Mouse (Mus musculus) heart, postnatal 10 days (tissue): ENCODE data around the gene Cuedc1. TPM values are rescaled to one million over a fixed set of nuclear protein-coding genes. Genes with fewer than 3 reads are reported as not detected.

Experiments used
- DNase-seq, 2 experiments: peaks; one replicate each; pipeline ENCODE4 v3.0.0; 2021
- intact Hi-C: fragments of 180-260 bp; cut with DNase I; formaldehyde crosslinking; loops from one replicate; pipeline ENCODE4 v1.15.1; 2025
- total RNA-seq, 2 experiments: library from RNA; stranded (reverse); gene quantifications; 2 replicates each; pipeline ENCODE4 v1.2.3; 2021

Gene Cuedc1
- total RNA-seq, 2 experiments from 2014 or later: 45.6 to 48.4 TPM

DNA sequence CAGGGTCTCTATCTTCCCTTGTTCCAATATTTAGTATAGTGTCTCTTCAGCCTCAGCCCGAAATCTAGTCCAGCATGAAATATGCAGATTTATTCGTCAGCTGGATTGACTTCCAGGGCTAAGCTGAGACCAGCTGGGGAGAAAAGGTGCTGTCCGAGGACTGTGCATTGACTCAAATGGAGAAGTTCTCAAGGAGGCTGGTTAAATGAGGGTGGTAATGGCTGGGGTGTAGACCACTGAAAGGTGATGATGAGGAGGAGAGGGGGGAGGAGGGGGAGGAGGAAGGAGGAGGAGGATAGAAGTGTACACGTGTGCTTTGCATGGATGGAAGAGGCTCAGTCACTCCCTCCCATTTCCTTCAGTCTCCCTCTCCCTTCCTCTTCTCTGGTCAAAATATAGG is 46.2 kb downstream of the Cuedc1 start:
- intact Hi-C loops: no loop called here
- DNase-seq: no peak

DNA sequence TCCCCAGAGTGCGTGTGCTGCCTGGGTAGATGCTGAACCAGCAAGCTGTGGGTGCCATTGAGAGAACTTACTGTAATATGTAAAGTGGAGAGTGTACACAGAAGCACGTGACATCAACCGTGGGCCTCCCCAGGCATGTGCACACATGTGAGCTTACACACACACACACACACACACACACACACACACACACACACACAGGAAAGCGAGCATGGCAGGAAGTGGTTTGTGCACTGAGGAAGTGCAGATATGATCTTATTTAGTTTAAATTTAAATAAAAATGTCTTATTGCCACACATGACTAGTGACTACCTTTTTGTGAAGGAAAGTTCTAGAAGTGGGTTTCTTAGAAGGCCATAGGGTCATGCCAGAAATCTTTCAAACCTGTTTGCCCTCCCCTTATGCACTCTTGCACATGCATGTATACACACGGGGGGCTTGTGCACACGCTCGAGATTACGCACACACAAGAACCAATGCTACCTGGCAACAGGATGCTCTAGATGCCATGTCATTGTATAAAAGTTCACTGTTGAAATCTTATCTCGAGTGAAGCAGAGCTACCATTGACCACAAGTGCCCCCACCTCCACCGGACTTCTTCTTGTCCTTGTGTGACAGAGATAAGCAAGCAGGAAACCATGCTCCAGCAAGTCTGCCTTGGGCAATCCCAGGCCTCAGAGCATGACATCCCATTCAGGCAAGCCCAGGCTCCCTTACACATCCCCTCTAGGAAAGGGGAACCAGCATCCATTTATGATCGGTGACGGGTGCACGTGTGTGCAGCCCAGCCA is 47.6 kb downstream of the Cuedc1 start:
- DNase-seq: no peak
- intact Hi-C loops: no loop called here

DNA sequence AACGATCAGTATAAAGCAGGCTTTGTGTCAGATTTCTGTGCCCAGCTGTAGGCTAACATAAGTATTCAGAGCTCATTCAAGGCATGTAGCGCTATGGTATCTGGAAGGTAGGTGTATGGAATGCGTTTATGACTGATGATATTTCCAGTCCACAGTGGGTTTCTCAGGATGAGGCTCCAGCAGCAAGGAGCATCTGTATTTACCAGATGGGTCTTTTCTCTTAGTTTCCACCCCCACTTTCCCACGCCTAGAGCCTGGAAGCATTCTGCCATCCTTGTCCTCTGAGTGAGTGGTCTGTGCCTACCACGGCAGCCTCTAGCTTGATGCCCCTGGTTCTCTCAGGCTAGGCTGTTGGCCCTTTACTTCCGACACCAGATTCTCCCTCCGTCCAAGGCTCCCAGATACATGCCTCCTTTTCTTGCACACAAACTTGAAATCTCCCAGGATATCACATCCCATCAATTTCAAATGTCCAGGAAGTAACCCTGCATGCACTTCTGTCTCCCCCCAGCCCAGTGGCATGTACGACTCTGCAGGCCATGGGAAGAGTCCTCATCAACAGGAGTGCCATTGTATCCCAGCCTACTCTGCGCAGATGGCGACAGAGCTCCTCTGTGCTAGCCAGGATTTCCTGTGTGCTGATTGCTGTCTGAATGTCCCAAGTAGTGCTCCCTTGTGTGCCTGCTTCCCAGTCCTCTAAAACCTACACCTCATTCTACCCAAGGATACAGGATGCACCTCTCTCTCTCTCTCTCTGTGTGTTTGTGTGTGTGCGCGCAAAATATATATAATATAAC is 48.6 kb downstream of the Cuedc1 start:
- DNase-seq: no peak
- intact Hi-C loops: no loop called here

DNA sequence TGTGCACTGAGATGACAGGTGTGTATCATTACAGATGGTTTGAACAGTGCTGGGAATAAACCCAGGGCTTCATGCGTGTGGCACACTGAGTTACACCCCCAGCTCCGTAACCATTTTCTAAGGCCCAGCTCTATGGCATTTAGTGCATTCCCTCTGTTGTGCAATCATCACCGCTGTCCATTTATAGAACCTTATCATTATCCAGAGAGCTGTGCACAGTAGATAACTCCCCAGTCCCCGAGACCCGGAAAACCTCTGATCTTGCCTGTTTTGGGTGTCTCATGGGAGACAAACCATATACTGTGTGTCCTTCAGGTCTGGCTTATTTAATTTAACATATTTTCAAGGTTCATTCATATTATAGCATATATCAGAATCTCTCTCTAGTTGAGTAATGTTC is 49.5 kb downstream of the Cuedc1 start:
- DNase-seq: no peak
- intact Hi-C loops: no loop called here

DNA sequence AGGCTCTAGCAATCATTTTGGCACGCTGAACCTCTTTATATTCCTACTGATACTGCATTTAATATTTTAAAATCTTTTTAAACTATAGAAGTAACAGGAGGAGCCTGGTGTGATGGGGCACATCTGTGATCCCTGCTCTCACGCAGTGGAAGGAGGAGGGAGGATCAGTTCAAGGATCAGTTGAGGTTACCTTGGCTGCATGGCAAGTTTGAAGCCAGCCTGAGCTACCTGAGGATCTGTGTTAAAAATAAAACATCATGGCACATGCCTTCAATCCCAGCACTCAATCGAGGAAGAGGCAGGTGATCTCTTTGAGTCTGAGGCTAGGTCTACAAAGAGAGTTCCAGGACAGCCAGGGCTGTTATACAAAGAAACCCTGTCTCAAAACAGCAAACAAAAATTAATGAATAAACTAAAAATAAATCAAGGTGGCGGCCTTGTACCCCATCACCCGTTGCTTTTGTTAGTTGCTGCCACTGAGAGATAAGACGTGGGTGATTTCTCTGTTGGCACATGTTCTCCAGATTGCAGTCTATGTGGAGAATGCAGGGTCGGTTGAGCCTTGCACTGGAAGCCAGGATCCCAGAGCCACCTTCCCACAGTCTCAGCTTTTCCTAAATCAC is 50.3 kb downstream of the Cuedc1 start:
- DNase-seq: no peak
- intact Hi-C loops: no loop called here

DNA sequence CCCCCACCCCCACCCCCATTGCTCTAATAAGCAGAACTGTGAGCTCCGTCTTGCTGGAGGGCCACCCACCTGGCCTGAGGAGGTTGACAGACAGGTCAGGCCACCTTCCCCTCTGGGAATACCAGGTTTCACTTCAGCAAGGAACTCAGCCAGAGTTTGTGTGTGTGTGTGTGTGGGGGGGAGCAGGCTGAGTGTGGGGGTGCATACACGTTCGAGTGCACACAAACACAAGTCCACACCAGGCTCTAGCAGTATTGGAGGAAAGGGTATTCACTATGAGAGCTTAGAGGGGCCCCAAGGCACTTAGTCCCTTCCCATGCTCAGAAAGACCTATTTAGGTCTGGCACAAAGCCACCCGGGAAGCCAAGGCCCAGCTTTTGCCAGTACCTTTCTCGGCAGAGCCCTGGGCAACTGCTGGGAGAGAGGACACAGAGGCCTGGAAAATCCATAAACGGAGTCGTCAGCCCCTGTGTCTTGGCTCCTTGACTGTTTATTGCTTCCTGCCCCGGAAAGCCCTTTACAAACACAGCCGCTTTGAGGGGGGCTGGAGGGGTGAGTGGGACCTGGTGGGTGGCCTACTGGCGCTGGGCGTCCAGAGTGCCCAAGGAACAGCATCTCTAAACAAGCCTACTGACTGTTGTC is 50.9 kb downstream of the Cuedc1 start:
- intact Hi-C loops: no loop called here
- peak; percentile 71 to 79 for DNase-seq

DNA sequence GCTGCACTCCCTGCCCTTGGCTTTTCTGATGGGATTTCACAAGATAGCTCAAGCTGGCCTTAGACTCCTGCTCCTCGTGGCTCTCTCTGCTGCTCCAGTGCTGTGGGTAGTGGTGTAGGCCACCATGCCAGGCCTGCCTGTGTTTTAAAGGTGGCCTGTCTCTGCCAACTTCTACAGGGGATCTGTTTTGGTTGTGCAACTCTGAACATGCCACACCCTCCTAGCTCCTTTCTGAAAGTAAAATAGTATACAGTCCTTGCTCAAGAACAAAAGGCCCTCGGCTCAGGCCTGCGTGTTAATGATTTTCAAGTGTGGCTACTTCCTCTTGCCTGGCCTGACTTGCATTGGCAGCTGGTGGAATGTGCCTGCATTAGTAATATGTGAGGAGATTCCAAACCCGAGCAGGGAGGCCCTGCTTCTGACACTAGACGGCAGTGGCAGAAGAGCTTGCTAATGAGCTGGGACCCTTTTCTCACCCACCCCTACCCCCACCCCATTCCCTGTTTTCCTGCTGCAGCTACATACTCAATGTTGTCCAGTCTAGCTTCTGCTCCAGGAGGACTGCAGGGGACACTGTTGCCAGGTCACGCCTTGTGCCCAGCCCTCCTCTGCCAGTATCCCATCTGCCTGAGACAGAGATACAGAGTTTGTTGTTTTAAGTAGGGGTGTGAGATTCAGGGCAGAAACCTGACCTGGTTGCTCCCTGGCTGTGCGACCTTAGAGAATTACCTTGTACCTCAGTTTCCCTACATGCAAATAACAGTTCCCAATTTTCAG is 53.7 kb downstream of the Cuedc1 start:
- intact Hi-C loops: no loop called here
- peak; percentile 59 for DNase-seq

DNA sequence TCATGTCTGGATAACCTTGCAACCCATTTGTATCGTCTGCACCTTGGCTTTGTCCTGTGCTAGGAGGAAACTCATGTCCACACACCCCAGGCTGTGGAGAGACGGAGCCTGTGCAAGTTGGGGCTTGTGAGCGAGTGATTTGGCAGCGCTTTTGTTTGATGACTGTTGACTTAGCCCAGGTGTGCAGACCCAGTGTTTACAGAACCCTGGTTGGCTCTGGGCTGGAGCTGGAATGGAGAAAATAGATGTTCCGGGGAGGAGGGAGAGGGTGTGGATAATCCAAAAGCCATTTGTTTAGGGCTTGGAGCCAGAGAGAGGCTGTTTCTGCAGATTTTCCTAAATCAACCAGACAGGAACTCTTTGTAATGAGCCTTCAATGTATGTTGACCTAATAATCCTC is 56.0 kb downstream of the Cuedc1 start:
- intact Hi-C loops: no loop called here
- DNase-seq: no peak

DNA sequence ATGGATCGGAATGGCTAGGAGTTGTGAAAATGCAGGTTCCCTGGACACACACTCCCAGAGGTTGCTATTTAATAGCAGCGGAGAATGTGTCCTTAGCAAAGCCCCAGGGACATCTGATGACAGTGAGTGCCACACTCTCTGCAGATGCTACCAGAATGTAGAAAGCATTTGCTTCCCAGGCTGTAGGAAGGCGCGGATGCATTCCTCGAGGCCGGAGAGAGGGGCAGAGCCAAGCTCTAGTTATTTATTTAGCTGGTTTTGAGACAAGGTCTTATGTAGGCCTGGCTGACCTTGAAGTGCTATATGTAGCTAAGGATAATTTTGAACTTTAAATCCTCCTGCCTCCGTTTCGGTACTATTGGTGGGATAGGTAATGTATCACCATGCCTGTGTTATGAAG is 56.6 kb downstream of the Cuedc1 start:
- DNase-seq: no peak
- intact Hi-C loops: no loop called here

DNA sequence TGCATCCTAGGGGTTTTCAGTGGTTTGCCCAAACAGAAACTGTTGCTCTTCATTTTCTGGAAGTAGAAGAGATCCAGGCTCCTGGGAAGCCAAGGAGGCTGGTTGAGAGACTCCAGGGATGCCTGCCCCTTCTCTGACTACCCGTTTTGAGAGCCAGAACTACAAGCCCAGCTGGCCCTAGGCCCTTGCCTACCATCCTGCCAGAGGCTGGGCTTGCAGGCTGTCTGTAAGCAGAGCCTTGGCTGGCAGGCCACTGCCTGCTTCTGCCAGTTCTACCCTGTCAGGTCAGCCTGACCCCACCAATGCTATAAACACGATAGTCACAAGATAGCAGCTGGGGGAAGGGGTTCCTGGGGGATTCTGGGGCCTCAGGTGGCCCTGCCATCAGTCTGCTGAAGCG is 57.6 kb downstream of the Cuedc1 start:
- peak; percentile 74 to 79 for DNase-seq
- intact Hi-C loops: no loop called here

DNA sequence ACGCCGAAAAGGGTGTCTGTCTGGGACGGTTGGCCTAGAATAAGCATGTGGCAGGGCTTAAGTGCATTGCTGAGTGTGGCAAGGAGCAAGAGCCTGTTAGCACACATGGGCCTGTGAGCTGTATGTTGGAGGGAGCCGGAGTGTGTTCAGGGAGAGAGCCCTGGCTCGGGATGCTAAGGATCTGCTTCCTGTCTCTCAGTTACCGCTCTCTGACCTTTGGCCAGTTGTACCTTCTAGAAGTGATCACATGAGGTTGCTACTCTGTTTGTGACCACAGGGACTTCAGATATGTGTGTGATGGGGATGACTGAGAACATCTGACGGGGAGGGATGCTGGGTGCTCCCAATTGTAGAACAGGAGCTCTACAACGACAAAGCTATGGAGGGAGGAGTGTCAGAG is 58.1 kb downstream of the Cuedc1 start:
- intact Hi-C loops: no loop called here
- peak; percentile 41 for DNase-seq

DNA sequence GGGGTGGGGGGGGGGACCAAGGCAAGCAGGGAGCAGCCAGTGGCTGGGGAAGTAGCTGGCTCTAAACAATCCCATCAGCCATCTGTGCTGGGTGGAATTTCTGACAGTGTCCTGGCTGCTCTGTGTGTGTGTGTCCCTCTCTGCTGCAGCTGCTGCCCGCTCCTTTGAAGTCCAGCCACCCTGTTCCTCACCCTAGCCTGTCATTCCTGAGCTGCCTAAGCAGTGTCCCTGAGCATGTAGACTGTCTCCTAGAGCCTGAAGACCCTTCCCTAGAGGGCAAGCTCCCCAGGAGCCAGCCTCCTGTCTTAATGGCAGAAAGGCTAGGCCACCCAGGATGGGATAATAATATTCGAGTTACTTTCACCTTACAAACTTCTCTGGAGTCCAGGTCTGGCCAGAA is 58.5 kb downstream of the Cuedc1 start:
- DNase-seq: peak in 1 of 2 experiments; percentile 46

DNA sequence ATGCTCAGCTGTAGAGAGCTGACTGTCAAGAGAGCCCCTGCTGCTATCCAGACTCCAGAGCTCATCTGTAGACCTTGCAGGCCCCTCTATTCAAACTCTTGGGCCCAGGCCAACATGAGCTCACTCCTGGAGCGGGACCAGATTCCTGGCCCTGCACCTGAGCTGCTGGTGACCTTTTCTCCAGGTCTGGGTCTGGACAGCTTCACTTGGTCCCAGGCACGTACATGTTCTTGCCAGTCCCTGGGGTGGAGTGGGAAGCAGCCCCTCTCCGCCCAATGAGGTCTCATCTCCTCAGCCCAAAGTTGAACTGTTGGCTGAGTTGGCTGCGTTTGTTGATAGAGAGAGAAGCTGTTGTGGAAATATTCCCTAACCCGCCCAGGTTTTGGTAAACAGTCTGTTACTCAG is 61.0 kb downstream of the Cuedc1 start:
- intact Hi-C loops: no loop called here
- peak; percentile 90 to 92 for DNase-seq

More for the DNA sequence above, 58.5 kb downstream of the Cuedc1 start:
- intact Hi-C loops: no loop called here

DNA sequence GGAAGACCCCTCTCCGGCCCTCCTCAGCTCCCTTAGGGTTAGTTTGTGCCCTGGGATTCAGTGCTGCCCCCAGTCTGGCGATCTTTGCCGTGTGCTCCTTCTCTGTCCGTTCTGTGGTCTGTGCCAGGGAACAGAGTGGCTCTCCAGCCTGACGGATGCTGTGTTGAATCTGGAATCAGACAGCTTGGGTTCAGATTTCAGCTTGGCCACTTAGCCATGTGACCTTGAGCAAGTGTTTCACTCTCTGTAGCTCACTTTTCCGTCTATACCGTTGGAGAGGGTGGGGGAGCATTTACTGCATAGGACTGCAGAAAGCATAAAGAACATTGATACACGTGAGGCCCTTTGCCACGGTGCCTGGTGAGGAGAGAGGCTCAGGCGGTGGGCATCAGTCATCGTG is 61.5 kb downstream of the Cuedc1 start:
- intact Hi-C loops: no loop called here
- DNase-seq: no peak

DNA sequence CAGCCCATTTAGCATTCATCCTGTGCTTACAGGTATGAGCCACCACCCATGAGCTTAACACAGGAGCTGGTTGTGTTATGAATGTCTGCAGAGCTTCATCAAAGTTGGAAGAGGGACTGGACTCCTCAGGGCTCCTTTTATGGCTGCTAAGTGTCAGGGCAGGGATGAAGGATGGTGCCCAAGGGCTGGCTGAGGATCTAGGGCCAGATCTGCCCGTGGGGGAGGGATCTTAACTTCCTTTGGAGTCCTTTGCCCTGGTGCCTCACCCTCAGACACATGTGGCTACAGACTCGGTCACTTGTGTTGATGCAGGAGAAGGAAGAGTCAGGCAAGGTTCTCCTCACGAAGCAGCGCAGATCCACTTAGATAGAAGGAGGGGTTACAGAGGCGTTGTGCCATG is 62.5 kb downstream of the Cuedc1 start:
- intact Hi-C loops: loop anchor here (5.0 kb wide), 1 partner anchor 63 kb away; the partner anchor contains the start of gene Cuedc1
- no peak for DNase-seq

DNA sequence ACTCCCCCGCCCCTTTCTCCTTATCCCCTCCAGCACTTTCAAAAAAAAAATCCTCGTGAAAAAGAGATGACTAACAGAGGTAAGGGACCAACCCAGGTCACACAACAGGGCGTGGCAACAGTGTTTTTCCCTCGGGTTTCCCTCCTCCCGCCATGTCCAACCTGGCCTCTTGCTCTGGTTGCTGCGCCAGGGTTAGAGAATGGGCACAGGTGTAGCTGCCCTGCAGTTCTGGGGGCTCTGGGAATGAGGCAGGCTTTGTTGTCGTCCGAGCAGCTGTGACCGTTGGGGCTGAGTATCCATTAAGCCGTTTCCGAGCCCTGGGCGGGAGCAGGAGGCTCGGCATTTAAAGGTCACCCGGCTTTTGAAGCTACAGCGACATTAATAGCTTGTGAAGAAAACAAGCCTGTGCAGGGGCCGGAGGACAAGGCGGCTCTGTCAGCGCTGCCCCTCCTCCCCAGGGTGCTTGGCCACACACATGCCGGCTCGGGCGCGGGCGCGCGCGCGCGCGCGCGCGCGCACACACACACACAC is 63.3 kb downstream of the Cuedc1 start:
- intact Hi-C loops: loop anchor here (1.0 to 5.0 kb wide), 2 partner anchors 43 to 64 kb away; partner anchors contain the start of gene Cuedc1
- DNase-seq: peak; percentile 81 to 86

DNA sequence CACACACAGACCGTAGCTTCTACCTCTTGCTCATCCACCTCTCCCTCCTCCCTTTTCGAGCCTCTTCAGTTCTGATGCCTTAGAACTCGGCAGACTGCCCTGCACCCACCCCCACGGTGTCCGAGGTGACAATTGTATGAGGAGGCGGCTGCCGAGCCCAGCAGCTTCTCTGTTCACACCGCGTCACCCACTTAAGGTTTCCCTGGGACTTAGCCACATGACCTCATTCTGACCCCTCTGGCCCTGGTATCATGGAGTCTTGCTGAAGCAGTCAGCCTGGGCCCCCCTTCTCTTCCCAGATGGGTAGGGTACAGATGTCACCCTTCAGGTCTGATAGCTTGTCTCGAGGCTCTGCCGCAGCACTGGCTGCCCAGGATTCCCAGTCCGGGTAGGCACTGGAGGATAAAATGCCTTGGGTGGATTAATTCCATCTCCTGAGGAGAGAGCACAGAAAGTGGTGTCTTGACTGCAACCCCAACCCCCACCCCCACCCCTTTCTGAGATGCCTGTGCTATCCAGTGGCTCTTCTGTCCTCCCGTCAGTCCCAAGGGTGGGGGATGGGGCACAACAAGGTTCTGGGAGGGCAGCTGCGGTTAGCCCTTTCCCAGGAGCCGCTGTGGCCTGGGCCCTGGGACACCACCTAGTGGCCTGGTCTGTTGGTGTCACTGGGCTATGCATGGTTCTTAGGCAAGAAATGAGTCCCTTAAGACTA is 63.9 kb downstream of the Cuedc1 start:
- intact Hi-C loops: loop anchor here (1.0 to 5.0 kb wide), 5 partner anchors 19 to 103 kb away; partner anchors contain the start of genes Cuedc1 and Vezf1
- peak; percentile 96 to 97 for DNase-seq

DNA sequence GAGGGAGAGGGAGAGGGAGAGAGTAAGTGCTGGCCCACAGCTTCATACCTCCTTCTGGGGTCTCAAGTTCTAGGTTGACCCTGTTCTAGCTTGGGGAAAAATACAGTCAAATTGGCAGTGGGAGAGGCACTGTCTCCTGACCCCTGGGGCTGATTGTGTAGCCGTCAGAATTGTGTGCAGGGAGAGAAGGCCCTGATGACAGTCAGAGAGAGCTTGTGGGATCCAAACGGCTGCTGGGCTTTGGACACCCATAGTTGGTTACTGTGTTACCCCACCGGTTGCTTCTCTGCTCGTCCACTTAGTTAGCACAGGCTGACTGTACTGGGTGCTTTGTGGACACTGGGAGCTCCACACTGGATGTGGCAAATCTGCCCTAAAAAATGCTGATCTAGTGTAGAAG is 64.9 kb downstream of the Cuedc1 start:
- no peak for DNase-seq
- intact Hi-C loops: loop anchor here (2.0 to 5.0 kb wide), 4 partner anchors 18 to 104 kb away; partner anchors contain the start of genes Cuedc1 and Vezf1

DNA sequence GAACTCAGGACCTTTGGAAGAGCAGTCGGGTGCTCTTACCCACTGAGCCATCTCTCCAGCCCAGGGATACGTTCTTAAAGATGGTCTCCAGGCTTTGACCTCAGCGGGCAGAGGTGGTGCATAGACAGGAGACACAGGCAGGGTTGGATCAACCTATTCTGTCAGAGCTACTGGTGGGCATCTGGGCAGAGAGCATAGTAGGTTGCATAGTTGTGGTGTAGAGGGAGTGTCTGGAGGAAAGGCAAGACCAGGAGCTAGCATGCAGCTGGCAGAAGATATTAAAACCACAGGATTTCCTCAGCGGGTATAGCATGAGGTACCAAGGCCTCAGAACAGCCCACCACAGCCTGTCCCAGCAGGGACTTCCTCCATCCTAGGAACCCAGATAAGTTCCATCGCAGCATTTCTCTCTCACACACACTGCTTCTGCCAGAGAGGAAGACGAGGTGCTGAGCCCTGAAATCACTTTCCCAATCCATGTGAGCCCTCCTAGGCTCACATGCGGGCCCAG is 66.4 kb downstream of the Cuedc1 start:
- intact Hi-C loops: loop anchor here (5.0 kb wide), 1 partner anchor 67 kb away; the partner anchor contains the start of gene Cuedc1

More for the DNA sequence above, 66.4 kb downstream of the Cuedc1 start:
- no peak for DNase-seq
